Mouse (Mus musculus) thymus, postnatal 0 days (tissue): ENCODE measurements around the gene Ehmt2. TPM values are rescaled to one million over a fixed set of nuclear protein-coding genes. Genes with fewer than 3 reads are reported as not detected.
A peak's percentile ranks its signal among the peaks of the same experiment; 100 is the strongest.
"Not testable (repeated sequence)": the region's sequence is repeated elsewhere in the genome, so short reads cannot be mapped to it uniquely, and the experiment has no call there.

Experiments used
- DNase-seq: peaks from one replicate; pipeline ENCODE4 v3.0.0-alpha.2; 2015; ENCODE audit warnings: low spot score
- microRNA-seq: library from miRNA; unstranded; fragments of <30 nt; microRNA quantifications from one replicate; pipeline ENCODE4, GENCODE M21; 2016; ENCODE audit warnings: borderline number of aligned reads
- polyA plus RNA-seq: library from polyadenylated mRNA; unstranded; fragments of >200 nt; fragmentation: Nextera tagmentation; extraction: Ambion mirVana; gene quantifications from 2 replicates; pipeline ENCODE4 v1.2.1, GENCODE M21; 2015

Ehmt2 gene
- polyA plus RNA-seq, 1 experiment from 2014 or later: 47.9 TPM

DNA sequence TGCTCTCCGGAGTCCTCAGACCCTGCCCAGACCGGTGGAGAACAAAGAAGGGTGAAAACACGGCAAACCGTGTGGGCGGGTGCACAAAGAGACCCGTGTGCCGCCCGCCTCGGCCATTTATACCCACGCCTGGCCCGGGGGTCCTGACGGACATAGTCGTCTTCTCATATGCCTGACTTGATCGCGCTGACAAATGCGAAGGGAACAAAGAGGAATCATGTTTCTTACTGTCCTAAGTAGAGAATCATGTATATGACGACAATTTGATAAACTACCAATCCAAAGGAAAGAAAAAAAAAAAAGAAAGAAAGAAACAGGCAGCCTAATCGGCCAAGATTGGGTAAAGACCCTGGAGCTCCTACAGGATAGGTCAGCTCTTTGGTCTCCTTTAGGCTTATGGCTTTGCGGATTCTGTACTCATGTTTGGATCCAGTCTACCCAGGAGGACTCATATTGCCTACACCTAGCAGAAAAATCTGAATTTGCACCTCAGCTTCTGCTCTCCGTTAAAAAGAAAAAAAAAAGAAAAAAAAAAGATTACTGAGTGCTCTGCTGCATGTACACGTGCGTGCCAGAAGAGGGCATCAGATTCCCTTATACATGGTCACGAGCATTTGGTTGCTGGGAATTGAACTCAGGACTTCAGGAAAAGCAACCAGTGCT lies 54.2 kb downstream of the Ehmt2 start:
- peak; percentile 76 for DNase-seq

DNA sequence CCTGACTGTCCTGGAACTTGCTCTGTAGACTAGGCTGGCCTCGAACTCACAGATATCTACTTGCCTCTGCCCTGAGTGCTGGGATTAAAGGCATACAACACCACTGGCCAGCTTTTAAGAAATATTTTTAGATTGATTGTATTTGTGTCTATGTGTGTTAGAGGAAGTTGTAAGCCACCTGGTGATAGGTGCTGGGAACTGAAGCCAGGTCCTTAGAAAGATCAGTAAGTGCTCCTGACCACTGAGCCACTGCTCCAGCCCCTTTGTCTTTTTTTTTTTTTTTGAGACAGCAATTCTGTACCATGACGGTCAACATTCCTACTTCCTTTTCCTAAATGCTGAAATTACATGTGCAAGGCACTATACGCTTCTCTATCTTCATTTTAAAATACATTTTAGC lies 55.0 kb downstream of the Ehmt2 start:
- DNase-seq: no peak

DNA sequence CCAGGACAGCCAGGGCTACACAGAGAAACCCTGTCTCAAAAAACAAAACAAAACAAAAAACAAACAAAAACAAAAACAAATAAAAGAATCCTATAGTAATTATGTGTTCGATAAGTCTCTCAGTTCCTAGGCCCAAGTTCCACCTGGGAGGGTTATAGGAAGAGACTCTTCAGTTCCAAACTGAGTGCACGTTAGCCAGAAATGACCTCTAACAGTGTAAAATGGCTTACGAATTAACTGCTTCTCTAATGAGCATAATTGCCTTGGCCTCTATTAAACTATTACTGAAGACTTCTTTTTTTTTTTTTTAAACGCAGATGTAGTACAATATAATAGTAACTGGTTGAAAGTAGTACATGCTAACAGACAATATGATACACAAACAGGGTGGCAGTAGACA lies 55.6 kb downstream of the Ehmt2 start:
- no peak for DNase-seq

DNA sequence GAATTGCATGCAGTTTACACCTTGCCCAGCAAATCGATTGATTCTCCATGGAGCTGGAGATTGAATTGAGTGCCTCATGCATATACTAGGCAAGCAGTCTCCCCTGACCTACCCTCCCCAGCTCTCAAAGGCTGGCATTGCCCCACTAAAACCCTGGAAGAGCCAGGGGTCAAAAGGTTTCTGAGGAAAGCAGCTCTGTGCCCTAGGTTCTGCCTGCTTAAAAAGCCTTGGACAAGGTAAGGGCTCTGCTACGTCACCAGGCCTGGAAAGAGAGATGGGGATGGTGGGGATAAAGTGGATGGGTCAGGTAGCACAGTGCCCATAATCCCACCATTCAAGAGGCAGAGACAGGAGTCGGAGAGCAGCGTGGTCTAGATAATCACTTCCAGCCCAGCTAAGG lies 56.6 kb downstream of the Ehmt2 start:
- no peak for DNase-seq

DNA sequence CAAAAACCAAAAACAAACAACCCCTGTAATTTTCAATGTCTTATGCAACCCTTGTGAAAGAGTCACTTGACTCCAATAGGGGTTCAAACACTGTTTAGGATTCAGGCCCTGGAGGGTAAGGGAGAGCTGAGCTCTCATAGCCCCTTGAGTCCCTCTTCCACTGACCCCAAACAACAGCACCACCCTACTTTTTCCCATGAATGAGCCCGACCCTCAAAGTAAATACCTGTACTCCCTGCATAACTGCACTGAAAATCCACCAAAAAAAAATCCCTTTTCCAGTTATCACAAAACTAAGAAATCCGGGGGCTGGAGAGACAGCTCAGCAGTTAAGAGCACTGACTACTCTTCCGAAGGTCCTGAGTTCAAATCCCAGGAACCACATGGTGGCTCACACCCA lies 57.6 kb downstream of the Ehmt2 start:
- DNase-seq: no peak

DNA sequence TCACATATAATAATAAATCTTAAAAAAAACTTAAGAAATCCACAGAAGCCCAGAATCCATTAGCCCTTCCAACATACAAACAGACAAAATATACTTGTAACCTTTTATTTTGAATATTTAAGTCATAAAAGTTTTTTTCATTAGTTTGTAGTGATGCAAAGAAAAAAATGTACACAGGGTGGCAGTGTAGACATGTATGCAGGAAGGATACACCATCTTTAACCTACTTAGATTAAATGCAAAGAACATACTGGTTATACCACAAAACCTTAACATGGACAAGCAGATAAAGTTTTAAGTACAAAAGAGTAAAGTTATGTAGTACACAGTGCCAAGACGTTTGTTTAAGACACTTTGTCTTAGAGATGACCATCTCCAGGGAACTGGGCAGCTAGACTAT lies 58.1 kb downstream of the Ehmt2 start:
- DNase-seq: peak; percentile 40

DNA sequence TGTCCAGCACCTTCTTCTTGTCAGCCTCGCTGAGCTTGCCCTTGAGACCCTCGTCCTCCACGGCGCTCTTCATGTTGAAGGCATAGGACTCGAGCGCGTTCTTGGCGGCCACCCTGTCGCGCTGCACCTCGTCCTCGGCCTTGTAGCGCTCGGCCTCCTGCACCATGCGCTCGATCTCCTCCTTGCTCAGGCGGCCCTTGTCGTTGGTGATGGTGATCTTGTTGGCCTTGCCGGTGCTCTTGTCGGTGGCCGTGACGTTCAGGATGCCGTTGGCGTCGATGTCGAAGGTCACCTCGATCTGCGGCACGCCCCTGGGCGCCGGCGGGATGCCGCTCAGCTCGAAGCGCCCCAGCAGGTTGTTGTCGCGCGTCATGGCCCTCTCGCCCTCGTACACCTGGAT lies 59.0 kb downstream of the Ehmt2 start:
- not testable (repeated sequence) for DNase-seq

DNA sequence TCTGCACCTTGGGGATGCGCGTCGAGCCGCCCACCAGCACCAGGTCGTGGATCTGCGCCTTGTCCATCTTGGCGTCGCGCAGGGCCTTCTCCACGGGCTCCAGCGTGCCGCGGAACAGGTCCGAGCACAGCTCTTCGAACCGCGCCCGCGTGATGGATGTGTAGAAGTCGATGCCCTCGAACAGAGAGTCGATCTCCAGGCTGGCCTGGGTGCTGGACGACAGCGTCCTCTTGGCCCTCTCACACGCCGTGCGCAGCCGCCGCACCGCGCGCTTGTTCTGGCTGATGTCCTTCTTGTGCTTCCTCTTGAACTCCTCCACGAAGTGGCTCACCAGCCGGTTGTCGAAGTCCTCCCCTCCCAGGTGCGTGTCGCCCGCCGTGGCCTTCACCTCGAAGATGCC lies 59.7 kb downstream of the Ehmt2 start:
- DNase-seq: not testable (repeated sequence)

DNA sequence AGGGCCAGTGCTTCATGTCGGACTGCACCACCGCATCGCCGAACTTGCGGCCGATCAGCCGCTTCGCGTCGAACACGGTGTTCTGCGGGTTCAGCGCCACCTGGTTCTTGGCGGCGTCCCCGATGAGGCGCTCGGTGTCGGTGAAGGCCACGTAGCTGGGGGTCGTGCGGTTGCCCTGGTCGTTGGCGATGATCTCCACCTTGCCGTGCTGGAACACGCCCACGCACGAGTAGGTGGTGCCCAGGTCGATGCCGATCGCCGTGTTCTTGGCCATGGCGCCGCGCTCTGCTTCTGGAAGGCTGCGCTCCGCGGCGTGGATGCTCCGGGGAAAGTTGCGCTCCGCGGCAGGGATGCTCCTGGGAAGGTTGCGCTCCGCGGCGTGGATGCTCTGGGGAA lies 60.5 kb downstream of the Ehmt2 start:
- DNase-seq: not testable (repeated sequence)

DNA sequence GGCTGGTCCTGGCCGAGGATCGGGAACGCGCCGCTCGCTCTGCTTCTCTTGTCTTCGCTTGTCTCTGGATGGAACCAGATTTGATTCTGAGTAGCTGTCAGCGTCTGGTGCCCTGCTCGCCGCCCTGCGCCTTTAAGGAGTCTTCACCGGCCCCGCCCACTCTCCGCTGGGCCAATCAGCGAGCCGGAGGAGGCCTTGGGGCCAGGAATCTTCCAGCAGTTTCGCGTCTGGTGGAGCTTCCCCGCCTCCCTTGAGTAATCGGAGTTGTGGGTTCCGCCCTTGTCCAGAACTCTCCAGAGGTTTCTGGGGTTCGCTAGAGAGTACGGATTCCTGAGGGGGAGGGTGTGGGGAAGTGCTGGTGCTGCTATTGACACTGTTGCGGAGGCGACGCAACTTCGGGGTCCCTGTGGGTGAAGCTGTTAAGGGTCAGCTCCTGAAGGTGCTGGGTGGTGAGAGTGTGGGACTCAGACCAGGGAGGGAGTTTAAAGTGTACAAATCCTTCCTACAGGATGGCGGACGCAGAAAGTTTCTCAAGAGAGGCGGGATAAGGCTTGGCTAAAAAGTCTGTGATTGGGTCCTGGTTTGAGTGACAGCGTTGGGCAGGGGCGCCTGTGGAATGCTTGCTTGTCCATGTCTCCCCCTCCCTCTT lies 61.0 kb downstream of the Ehmt2 start, which contains the start of gene Hspa1b:
Gene Hspa1b (minus strand): TSS at position 109 of the 649 bp plus-strand sequence.
- peak; percentile 60 for DNase-seq

DNA sequence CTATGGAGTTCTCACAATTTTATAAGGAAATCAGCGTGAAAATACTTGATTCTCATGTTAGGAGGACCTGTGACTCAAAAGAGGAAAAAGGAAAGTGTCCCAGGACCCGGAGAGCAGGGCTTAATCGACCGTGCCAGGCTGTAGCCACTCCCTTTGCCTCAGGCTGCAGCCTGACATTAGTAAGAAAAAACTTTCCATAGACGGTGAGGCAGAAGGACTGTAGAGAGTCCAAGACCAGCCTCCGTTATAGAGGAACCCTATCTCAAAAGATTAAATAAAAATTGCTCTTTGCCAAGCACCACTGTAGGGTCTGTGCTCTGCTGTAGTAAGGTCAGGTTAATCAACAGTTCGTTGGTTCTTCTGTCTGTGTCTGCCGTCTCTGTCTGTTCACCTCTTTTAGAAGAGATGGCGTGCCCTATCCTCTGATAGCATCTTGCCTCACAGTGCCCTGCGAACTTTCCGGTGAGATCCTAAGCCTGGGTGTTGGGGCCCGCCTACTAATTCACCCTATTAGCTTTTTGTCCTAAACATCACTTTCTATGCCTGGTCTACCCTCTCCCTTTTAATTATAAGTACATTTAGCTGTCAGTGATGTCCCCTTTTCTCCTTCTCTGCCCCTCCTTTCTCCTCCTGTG lies 61.7 kb downstream of the Ehmt2 start:
- no peak for DNase-seq

DNA sequence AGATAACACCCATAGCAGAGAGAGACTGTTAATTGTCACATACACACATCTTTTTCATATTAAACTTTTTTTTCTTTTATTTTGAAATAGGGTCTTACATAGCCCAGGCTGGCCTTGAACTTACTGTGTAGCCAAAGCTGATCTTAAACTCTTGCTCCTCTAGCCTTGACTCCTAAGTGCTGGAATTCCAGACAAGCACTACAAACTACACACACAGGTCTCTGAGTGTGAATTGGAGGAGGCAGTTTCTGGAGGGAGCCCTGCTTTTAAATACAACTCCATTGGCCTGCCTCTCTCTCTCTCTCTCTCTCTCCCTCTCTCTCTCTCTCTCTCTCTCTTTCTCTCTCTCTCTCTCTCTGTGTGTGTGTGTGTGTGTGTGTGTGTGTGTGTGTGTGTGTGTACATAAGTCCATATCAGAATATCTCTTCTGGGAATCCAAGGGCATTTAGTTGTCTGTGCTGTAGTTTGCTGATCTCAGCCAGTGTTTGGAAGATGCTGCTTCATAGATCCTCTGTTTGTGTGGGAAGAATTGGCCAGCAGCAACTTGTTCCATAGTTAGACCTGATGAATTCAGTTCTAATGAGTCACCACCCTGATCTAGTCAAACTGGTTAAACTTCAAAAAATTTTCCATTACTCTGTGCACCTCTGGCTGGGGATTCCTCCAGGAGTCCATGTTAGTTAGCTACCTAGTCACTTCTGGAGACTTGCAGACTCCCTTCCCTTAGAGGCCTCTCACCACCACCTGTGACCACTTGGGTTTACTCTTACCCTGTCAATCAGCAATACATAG lies 62.6 kb downstream of the Ehmt2 start:
- DNase-seq: no peak

- DNase-seq: no peak
Observed at GRCm38 (mm10) chr17:34962125-34962524, 63.9 kb downstream of the Ehmt2 start.

DNA sequence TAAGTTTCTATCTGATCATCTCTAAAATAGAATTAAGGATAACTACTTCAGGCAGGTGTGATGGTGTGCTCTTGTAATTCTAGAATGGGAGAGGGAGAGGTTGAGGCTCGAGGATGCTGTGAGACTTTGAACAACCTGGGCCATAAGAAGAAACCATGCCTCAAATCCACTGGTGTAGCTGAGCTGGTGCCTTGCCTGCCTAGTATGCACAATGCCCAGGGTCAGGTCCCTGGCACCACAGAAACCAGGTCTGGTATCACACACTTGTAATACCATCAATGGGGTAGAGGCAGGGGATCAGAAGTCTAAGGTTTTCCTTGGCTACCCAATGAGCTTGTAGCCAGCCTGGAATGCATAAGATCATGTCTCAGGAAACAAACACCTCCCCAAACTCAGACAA lies 64.6 kb downstream of the Ehmt2 start:
- DNase-seq: no peak

Small RNAs within 50 kb of the gene (microRNA-seq; reads per million reads assigned to microRNA genes)
- not detected for gene Mir6972

Other genes starting within 250 kb of the Ehmt2 start
- 0.54 and 0.59 TPM in 2 replicates for gene Tnxb, start 227.9 kb upstream of the Ehmt2 start, polyA plus RNA-seq
- gene C4b, start 154.6 kb upstream of the Ehmt2 start, polyA plus RNA-seq: 0.32 and 0.49 TPM in 2 replicates
- gene Cyp21a1, start 93.9 kb upstream of the Ehmt2 start, polyA plus RNA-seq: not detected in 2 replicates
- 39.3 and 48.6 TPM in 2 replicates for gene Stk19, start 61.5 kb upstream of the Ehmt2 start, polyA plus RNA-seq
- gene Dxo, start 61.5 kb upstream of the Ehmt2 start, polyA plus RNA-seq: 48.8 and 53.3 TPM in 2 replicates
- gene Skiv2l, start 48.3 kb upstream of the Ehmt2 start, polyA plus RNA-seq: 49.7 and 50.1 TPM in 2 replicates
- gene Nelfe, start 48.1 kb upstream of the Ehmt2 start, polyA plus RNA-seq: 82.4 and 88.6 TPM in 2 replicates
- gene Cfb, start 36.0 kb upstream of the Ehmt2 start, polyA plus RNA-seq: 5.2 and 6.2 TPM in 2 replicates
- gene Zbtb12, start 19.0 kb upstream of the Ehmt2 start, polyA plus RNA-seq: 1.6 and 1.7 TPM in 2 replicates
- gene Gm20547, start 16.4 kb upstream of the Ehmt2 start, polyA plus RNA-seq: not detected in 2 replicates
- 7.6 TPM in 2 replicates for gene C2, start 204 bp upstream of the Ehmt2 start, polyA plus RNA-seq
- 0.57 and 0.81 TPM in 2 replicates for gene Slc44a4, start 16.0 kb downstream of the Ehmt2 start, polyA plus RNA-seq
- 25.7 and 28.2 TPM in 2 replicates for gene Neu1, start 32.8 kb downstream of the Ehmt2 start, polyA plus RNA-seq
- gene Hspa1b, start 60.8 kb downstream of the Ehmt2 start, polyA plus RNA-seq: 0.72 and 0.83 TPM in 2 replicates
- not detected in 2 replicates for gene Gm20481, start 71.4 kb downstream of the Ehmt2 start, polyA plus RNA-seq
- 6.8 and 7.6 TPM in 2 replicates for gene Hspa1a, start 73.7 kb downstream of the Ehmt2 start, polyA plus RNA-seq
- gene Hspa1l, start 74.2 kb downstream of the Ehmt2 start, polyA plus RNA-seq: 0.09 and 0.27 TPM in 2 replicates
- gene Lsm2, start 83.4 kb downstream of the Ehmt2 start, polyA plus RNA-seq: 179 and 197 TPM in 2 replicates
- gene Vars, start 102.5 kb downstream of the Ehmt2 start, polyA plus RNA-seq: 125 and 138 TPM in 2 replicates
- gene Vwa7, start 118.1 kb downstream of the Ehmt2 start, polyA plus RNA-seq: 0.26 and 0.36 TPM in 2 replicates
- gene Sapcd1, start 129.5 kb downstream of the Ehmt2 start, polyA plus RNA-seq: 18.2 and 22.5 TPM in 2 replicates
- gene Msh5, start 148.3 kb downstream of the Ehmt2 start, polyA plus RNA-seq: 8.9 and 13.5 TPM in 2 replicates
- 501 and 524 TPM in 2 replicates for gene Clic1, start 151.5 kb downstream of the Ehmt2 start, polyA plus RNA-seq
- gene Ddah2, start 160.6 kb downstream of the Ehmt2 start, polyA plus RNA-seq: 51.6 and 57.5 TPM in 2 replicates
- gene Ly6g6c, start 166.9 kb downstream of the Ehmt2 start, polyA plus RNA-seq: 0.27 and 0.57 TPM in 2 replicates
- 0.06 and 0.08 TPM in 2 replicates for gene Mpig6b, start 167.7 kb downstream of the Ehmt2 start, polyA plus RNA-seq
- 0.89 and 1.0 TPM in 2 replicates for gene Ly6g6e, start 178.4 kb downstream of the Ehmt2 start, polyA plus RNA-seq
- 0.55 and 0.60 TPM in 2 replicates for gene Ly6g6d, start 179.6 kb downstream of the Ehmt2 start, polyA plus RNA-seq
- gene Ly6g6f, start 187.1 kb downstream of the Ehmt2 start, polyA plus RNA-seq: 0.12 TPM in 1 of 2 replicates, not detected in the other
- 85.3 and 90.6 TPM in 2 replicates for gene Abhd16a, start 190.8 kb downstream of the Ehmt2 start, polyA plus RNA-seq
- 0.37 TPM in 1 of 2 replicates, not detected in the other for gene Ly6g5c, start 209.8 kb downstream of the Ehmt2 start, polyA plus RNA-seq
- 3.7 and 4.0 TPM in 2 replicates for gene Ly6g5b, start 217.0 kb downstream of the Ehmt2 start, polyA plus RNA-seq
- 26.9 and 31.2 TPM in 2 replicates for gene Gpank1, start 223.0 kb downstream of the Ehmt2 start, polyA plus RNA-seq
- gene Csnk2b, start 223.6 kb downstream of the Ehmt2 start, polyA plus RNA-seq: 348 and 353 TPM in 2 replicates
- 11.2 and 14.7 TPM in 2 replicates for gene D17H6S53E, start 227.9 kb downstream of the Ehmt2 start, polyA plus RNA-seq
- gene Apom, start 233.6 kb downstream of the Ehmt2 start, polyA plus RNA-seq: 0.18 and 0.21 TPM in 2 replicates
- gene Bag6, start 236.7 kb downstream of the Ehmt2 start, polyA plus RNA-seq: 42.3 and 48.0 TPM in 2 replicates